17 mouse cellular contexts compared by ENCODE assay signal in the genomic region with DNA sequence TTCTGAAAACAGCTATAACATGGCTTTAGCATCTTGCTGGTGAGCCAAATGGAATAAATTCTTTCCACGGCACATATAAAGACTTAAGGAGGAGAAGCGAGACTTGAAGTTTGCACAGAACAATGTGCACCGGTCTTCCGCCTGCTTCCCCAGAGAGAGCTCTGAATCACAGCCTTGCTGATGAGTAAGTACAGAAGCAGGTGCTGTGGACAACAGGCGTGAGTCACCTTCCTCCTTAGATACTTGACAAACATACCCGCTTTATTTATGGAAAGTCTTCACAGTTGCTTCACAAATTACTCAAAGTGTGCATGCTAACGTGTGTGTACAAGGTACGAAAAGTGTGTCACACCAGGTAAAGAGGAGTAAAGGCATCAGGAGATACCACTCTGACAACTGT. TPM values are rescaled to one million over a fixed set of nuclear protein-coding genes. Genes with fewer than 3 reads are reported as not detected.
DNase-seq lines count a peak whose midpoint lies in the region; ATAC-seq and TF ChIP-seq lines count a peak whose summit lies in the region.
"Had no signal": no experiment of that assay in that cellular context is flagged by ENCODE, and none has a peak within 500 bp of the region (broad histone marks: within the 10 kb centered on the region; RNA-seq: fewer than 3 reads in every experiment).

No protein-coding gene starts in this region.

- no peak overlapping the region for H3K4me3 ChIP-seq in heart, embryonic 15.5 days
- no peak overlapping the region for H3K4me3 ChIP-seq in cerebellum, adult 2 months (replicated peaks; ENCODE audit: insufficient read depth, low read depth, low read length)
- H3K4me3 ChIP-seq: layer of hippocampus, adult 2 months; limb, embryonic 13.5 days; midbrain, embryonic 12.5 days; stomach, embryonic 15.5 days had no signal

- WGBS in heart, embryonic 15.5 days: 80% methylated on average over 8 of the region's 8 CpGs
- WGBS in cerebellum, adult 2 months: 95% methylated on average over 8 of the region's 8 CpGs

- no peaks in the 10 kb centered on the region for H3K36me3 ChIP-seq in heart, embryonic 15.5 days
- H3K36me3 ChIP-seq: limb, embryonic 13.5 days; midbrain, embryonic 12.5 days; stomach, embryonic 15.5 days had no signal

- no peak for ATAC-seq in heart, embryonic 15.5 days (replicated peaks; ENCODE audit: insufficient number of reproducible peaks, insufficient read depth, low FRiP score, low read depth)
- no peak for ATAC-seq in megakaryocyte-erythroid progenitor cell, adult 5-6 weeks (replicated peaks; ENCODE audit: low FRiP score, low TSS enrichment, poor library complexity, severe bottlenecking)

- no peaks in the 10 kb centered on the region for H3K9me3 ChIP-seq in heart, embryonic 15.5 days (replicated peaks)
- H3K9me3 ChIP-seq: limb, embryonic 13.5 days; midbrain, embryonic 12.5 days; stomach, embryonic 15.5 days had no signal

- H3K4me1 ChIP-seq in heart, embryonic 15.5 days (replicated peaks): peaks cover 49% of the 10 kb centered on the region
- H3K4me1 ChIP-seq in cerebellum, adult 2 months (ENCODE audit: control insufficient read depth, insufficient read depth, low read length): no peaks in the 10 kb centered on the region
- H3K4me1 ChIP-seq: midbrain, embryonic 12.5 days had no signal

- H3K27ac ChIP-seq in heart, embryonic 15.5 days: peak overlapping the region; percentile 31; the same call in 1 of the 2 replicates
- H3K27ac ChIP-seq in cerebellum, adult 2 months (ENCODE audit: insufficient read depth, low read length): no peak overlapping the region
- H3K27ac ChIP-seq: layer of hippocampus, adult 2 months; limb, embryonic 13.5 days; midbrain, embryonic 12.5 days; stomach, embryonic 15.5 days had no signal

- TF ChIP-seq POLR2A in cerebellum, adult 2 months (IDR thresholded peaks at IDR 0.05; ENCODE audit: borderline replicate concordance, insufficient read depth, low read length): no peak

- TF ChIP-seq CTCF in cerebellum, adult 2 months (IDR thresholded peaks at IDR 0.05; ENCODE audit: borderline replicate concordance, insufficient read depth, low read depth, low read length): no peak

- no peaks in the 10 kb centered on the region for H3K27me3 ChIP-seq in heart, embryonic 15.5 days
- H3K27me3 ChIP-seq in cerebellum, adult 2 months (ENCODE audit: control insufficient read depth, insufficient read depth, low read length): no peaks in the 10 kb centered on the region
- H3K27me3 ChIP-seq: limb, embryonic 13.5 days; midbrain, embryonic 12.5 days; stomach, embryonic 15.5 days had no signal

- no peak overlapping the region for H3K4me2 ChIP-seq in heart, embryonic 15.5 days
- H3K4me2 ChIP-seq: limb, embryonic 13.5 days; midbrain, embryonic 12.5 days; stomach, embryonic 15.5 days had no signal

- intact Hi-C loops in heart, postnatal 10 days (cut with DNase I): no loop called here

- no peak overlapping the region for H3K9ac ChIP-seq in heart, embryonic 15.5 days
- H3K9ac ChIP-seq: limb, embryonic 13.5 days; midbrain, embryonic 12.5 days; stomach, embryonic 15.5 days had no signal

- no peak for DNase-seq in heart, postnatal 10 days
- peak; percentile 60 to 68 for DNase-seq in right cerebral cortex, adult 2 months (ENCODE audit: low spot score in 2 of 2)
- DNase-seq in right cerebral cortex, postnatal 14 days: no peak
- DNase-seq in brain, adult 2 months (ENCODE audit: low read depth, low spot score): peak; percentile 93
- DNase-seq in cerebellum, adult 2 months: no peak
- DNase-seq: adrenal gland, adult 8-10 months; cerebellum, adult 11 months; gastrocnemius, postnatal 25 days; kidney, adult 2 months; lung, postnatal 14 days had no signal

RNA-seq across cellular contexts. Expression of a gene that starts 59.5 kb away (rescaled TPM):
- 191 and 245 TPM in 2 replicates for polyA plus RNA-seq in heart, embryonic 15.5 days (2015; fragmentation: Nextera tagmentation; extraction: Ambion mirVana)
- 1,000 to 10,000 TPM; 1,260 to 1,378 TPM for total RNA-seq in heart, postnatal 10 days (2021)
- total RNA-seq in megakaryocyte-erythroid progenitor cell, adult 5-6 weeks (2014; fragmentation: Nextera tagmentation): not detected in 2 replicates
- total RNA-seq in megakaryocyte-erythroid progenitor cell, adult 5-6 weeks (2017): 0.34 TPM in 1 of 2 replicates, not detected in the other
- polyA plus RNA-seq in cerebellum, adult 2 months (2012; rRNA removed): 14.8 and 15.6 TPM in 2 replicates
- total RNA-seq: MEL had no signal

RNA-seq across cellular contexts. Expression of a gene that starts 59.5 kb away (rescaled TPM):
- 89.8 and 106 TPM in 2 replicates for polyA plus RNA-seq in heart, embryonic 15.5 days (2015; fragmentation: Nextera tagmentation; extraction: Ambion mirVana)
- 100 to 1,000 TPM; 697 to 713 TPM for total RNA-seq in heart, postnatal 10 days (2021)
- total RNA-seq in megakaryocyte-erythroid progenitor cell, adult 5-6 weeks (2014; fragmentation: Nextera tagmentation): 0.20 and 0.35 TPM in 2 replicates
- total RNA-seq in megakaryocyte-erythroid progenitor cell, adult 5-6 weeks (2017): 0.56 and 0.57 TPM in 2 replicates
- polyA plus RNA-seq in cerebellum, adult 2 months (2012; rRNA removed): 13.8 and 15.0 TPM in 2 replicates

Comparison
In these comparisons a context has a peak if more than half of its experiments do, and no peak if none do; other contexts are left out.
1. DNase-seq: peak in right cerebral cortex, adult 2 months (2 of 2) and brain, adult 2 months (single experiment); none in heart, postnatal 10 days (0 of 2), right cerebral cortex, postnatal 14 days (single experiment) and cerebellum, adult 2 months (0 of 2).
2. RNA of a gene that starts 59.5 kb away (total RNA-seq): 1,260 to 1,378 TPM in heart, postnatal 10 days; 0.34 TPM in megakaryocyte-erythroid progenitor cell, adult 5-6 weeks; every median in the first group is over 100 times any median in the second.
3. RNA of a gene that starts 59.5 kb away (total RNA-seq): 697 to 713 TPM in heart, postnatal 10 days; 0.20 to 0.57 TPM in megakaryocyte-erythroid progenitor cell, adult 5-6 weeks; every median in the first group is over 100 times any median in the second.